Mouse (Mus musculus) olfactory bulb, adult 2 months (tissue): ENCODE data around the gene Agfg1. TPM values are rescaled to one million over a fixed set of nuclear protein-coding genes. Genes with fewer than 3 reads are reported as not detected.
"Not testable (repeated sequence)": the region's sequence is repeated elsewhere in the genome, so short reads cannot be mapped to it uniquely, and the experiment has no call there.

Source experiments
- H3K27ac ChIP-seq: fragments of 200-500 bp; 2 replicates; pipeline ENCODE4 v1.5.1; 2012; ENCODE audit warnings: low read depth, low read length; ENCODE audit not compliant: insufficient read depth
- H3K4me1 ChIP-seq: fragments of 200-500 bp; 2 replicates; pipeline ENCODE4 v1.6.1; 2012; ENCODE audit warnings: low read length; ENCODE audit not compliant: control insufficient read depth, insufficient read depth
- H3K4me3 ChIP-seq: fragments of 200-500 bp; 2 replicates; pipeline ENCODE4 v1.5.1; 2012; ENCODE audit warnings: mild to moderate bottlenecking, low read depth, low read length, moderate library complexity; ENCODE audit not compliant: insufficient read depth
- CTCF ChIP-seq: fragments of 200-500 bp; IDR thresholded peaks from 2 replicates; pipeline ENCODE4 v1.5.1; 2012; ENCODE audit warnings: low read depth, mild to moderate bottlenecking, low read length, moderate library complexity; ENCODE audit not compliant: insufficient read depth
- POLR2A ChIP-seq: fragments of 200-500 bp; IDR thresholded peaks from 2 replicates; pipeline ENCODE4 v1.6.1; 2012; ENCODE audit warnings: mild to moderate bottlenecking, low read depth, low read length, moderate library complexity; ENCODE audit not compliant: insufficient read depth
- WGBS: fragments of 180-500 bp; shearing (Covaris S2); methylation state at CpG from one replicate; pipeline ENCODE4 v1.1.7; 2018; 5-methylcytosine and 5-hydroxymethylcytosine counted together
- polyA plus RNA-seq: library from polyadenylated mRNA; stranded (reverse); fragments of >200 nt; gene quantifications from 2 replicates; pipeline ENCODE4 v1.2.4, GENCODE M21; 2012; ENCODE audit warnings: low replicate concordance; ENCODE audit not compliant: missing spikeins, insufficient read depth, insufficient read length

Agfg1 gene
- polyA plus RNA-seq, 1 experiment = 256 TPM

DNA sequence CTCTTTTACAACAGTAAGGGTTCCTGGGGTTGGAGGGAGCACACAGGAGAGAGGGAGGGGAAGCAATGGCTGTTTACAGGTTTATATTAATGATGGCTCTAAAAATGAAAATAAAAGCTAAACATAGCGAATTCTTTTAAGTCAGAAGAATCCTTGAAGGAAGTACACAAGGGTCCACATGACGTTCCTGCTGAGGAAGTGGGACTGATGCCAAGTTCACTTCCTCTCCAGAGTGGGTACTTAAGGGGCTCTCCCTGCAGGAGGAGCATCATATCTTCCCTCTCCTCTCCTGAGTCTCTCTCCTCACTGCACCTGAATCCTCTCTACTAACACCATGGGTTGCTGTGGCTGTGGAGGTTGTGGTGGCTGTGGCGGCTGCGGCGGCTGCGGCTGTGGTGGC is 85.4 kb downstream of the Agfg1 start, which contains the start of gene A030014E15Rik:
TSS of gene A030014E15Rik (plus strand) at position 268 of the 400 bp plus-strand sequence.
- 80% methylated on average over 6 of the region's 6 CpGs for WGBS
- no peak within 1 kb of the TSS for H3K27ac ChIP-seq
- no peak within 1 kb of the TSS for H3K4me3 ChIP-seq
- no peaks in the 10 kb centered on the region for H3K4me1 ChIP-seq
- TF ChIP-seq POLR2A (no peak), CTCF (no peak)

DNA sequence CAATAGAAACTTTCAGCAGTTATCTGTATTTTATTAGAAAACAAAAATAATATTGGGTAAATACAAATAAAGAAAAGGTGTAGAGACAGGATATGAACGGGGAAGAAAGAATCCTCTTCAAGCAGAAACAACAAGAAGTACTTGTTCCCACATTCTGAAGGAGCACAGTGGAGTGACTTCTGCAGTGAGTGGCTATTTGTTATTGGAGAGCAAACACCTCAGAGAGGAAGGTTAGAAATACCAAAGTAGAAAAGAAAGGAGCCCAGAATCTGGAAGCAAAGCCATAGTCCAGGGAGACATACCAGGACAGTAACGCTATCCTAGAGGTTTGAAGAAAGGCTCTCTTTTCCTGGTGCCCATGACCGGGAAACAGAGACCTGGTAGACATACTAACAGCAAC is 91.3 kb downstream of the Agfg1 start:
- 87% methylated on average over 3 of the region's 3 CpGs for WGBS
- not testable (repeated sequence) for H3K4me3 ChIP-seq, H3K27ac ChIP-seq, H3K4me1 ChIP-seq

DNA sequence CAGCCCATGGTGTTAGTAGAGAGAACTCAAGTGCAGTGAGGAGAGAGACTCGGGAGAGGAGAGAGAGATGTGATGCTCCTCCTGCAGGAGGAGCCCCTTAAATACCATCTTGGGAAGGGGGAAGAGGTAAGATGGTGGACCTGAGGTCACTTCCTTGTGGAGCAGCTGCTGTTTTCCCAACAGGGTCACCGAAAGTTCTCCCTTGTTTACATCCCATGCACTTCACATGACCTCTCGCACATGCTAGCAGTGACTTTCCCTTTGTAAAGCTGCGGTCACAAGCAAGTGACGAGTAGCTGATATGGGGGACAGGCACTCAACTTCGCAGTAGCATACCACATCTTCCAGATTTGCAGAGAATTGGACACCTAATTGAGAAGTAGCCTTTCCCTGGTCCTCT is 92.0 kb downstream of the Agfg1 start, which contains the start of gene Gm6217:
TSS of gene Gm6217 (minus strand) at position 74 of the 400 bp plus-strand sequence.
- not testable (repeated sequence) for H3K4me3 ChIP-seq, H3K27ac ChIP-seq, H3K4me1 ChIP-seq
- WGBS = no CpG with 5 or more reads among the region's 6 CpGs

DNA sequence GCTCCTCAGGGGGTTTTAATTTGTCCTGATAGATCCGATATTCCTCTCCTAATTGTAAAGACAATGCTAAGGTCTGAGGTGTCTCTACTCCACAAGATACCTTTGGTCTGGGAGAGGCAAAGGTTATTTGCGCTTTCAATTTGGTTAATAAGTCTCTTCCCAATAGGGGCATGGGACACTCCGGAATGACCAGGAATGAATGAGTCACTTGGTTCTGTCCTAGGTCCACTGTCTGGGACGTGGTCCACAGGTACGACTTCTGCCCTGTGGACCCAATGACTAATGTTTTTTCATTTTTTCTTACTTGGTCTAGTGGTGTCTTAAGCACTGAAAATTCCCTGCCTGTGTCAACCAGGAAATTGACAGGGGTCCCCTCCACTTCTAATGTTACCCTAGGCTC is 99.4 kb downstream of the Agfg1 start:
- no peak overlapping the region for H3K27ac ChIP-seq
- TF ChIP-seq CTCF (no peak), POLR2A (no peak)
- H3K4me1 ChIP-seq = no peaks in the 10 kb centered on the region
- H3K4me3 ChIP-seq = no peak overlapping the region
- WGBS = 95% methylated on average over 5 of the region's 5 CpGs

DNA sequence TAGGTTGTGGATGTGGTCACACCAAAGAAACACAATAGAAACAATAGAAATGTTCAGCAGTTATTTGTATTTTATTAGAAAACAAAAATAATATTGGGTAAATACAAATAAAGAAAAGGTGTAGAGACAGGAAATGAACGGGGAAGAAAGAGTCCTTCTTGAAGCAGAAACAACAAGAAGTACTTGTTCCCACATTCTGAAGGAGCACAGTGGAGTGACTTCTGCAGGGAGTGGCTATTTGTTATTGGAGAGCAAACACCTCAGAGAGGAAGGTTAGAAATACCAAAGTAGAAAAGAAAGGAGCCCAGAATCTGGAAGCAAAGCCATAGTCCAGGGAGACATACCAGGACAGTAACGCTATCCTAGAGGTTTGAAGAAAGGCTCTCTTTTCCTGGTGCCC is 103.2 kb downstream of the Agfg1 start:
- 93% methylated on average over 2 of the region's 2 CpGs for WGBS
- not testable (repeated sequence) for H3K4me3 ChIP-seq, H3K4me1 ChIP-seq, H3K27ac ChIP-seq

DNA sequence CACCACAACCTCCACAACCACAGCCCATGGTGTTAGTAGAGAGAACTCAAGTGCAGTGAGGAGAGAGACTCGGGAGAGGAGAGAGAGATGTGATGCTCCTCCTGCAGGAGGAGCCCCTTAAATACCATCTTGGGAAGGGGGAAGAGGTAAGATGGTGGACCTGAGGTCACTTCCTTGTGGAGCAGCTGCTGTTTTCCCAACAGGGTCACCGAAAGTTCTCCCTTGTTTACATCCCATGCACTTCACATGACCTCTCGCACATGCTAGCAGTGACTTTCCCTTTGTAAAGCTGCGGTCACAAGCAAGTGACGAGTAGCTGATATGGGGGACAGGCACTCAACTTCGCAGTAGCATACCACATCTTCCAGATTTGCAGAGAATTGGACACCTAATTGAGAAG is 104.0 kb downstream of the Agfg1 start, which contains the start of gene A030003K21Rik:
TSS of gene A030003K21Rik (minus strand) at position 94 of the 400 bp plus-strand sequence.
- not testable (repeated sequence) for H3K27ac ChIP-seq, H3K4me1 ChIP-seq, H3K4me3 ChIP-seq
- WGBS = no CpG with 5 or more reads among the region's 6 CpGs

DNA sequence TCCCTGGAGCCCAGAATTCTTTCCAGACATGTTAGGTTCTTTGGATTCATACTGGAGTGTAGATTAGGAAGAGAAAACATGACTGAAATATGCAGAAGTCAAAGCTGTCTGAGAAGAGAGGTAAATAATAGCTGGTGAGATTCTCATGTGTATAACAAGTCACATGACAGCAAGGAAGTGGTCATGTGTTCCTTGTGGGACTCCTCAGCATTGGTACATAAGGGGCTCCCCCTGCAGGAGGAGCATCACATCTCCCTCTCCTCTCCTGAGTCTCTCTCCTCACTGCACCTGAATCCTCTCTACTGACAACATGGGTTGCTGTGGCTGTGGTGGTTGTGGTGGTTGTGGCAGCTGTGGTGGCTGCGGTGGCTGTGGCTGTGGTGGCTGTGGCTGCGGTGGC is 106.7 kb downstream of the Agfg1 start:
- H3K4me1 ChIP-seq, H3K27ac ChIP-seq, H3K4me3 ChIP-seq: not testable (repeated sequence)
- WGBS = 90% methylated on average over 2 of the region's 2 CpGs

DNA sequence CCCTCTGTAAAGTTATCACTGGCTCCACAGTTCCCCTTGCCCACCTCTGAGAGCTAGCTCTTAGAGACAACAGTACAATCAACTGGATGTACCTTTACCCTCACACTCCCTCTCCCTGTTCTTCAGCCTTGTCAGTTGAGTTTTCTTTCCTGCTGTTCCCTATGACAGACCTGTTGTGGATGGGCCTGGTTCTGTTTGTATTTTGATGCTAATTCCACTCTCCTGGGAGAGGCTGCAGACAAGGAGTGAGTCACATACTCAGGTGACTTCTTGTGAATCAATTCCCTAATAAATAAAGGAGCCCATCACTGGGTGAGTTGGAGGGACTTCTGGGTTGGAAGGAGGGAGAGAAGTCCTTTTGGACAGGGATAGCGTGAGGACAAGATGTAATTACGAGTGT is 109.3 kb downstream of the Agfg1 start:
- WGBS = 88% methylated on average over 2 of the region's 2 CpGs

More for the DNA sequence above, 109.3 kb downstream of the Agfg1 start:
- H3K4me3 ChIP-seq = no peak overlapping the region
- TF ChIP-seq POLR2A (no peak), CTCF (no peak)
- no peaks in the 10 kb centered on the region for H3K4me1 ChIP-seq
- H3K27ac ChIP-seq = no peak overlapping the region

Other genes with a start within 250 kb of the Agfg1 start
- gene Mff, start 114.6 kb upstream of the Agfg1 start, polyA plus RNA-seq = not detected in 2 replicates
- gene Tm4sf20, start 71.0 kb upstream of the Agfg1 start, polyA plus RNA-seq = not detected in 2 replicates
- gene Gm47791, start 68.2 kb upstream of the Agfg1 start, polyA plus RNA-seq = not detected in 2 replicates
- not detected in 2 replicates for gene A030005L19Rik, start 73.8 kb downstream of the Agfg1 start, polyA plus RNA-seq
- not detected in 2 replicates for gene A030014E15Rik, start 85.4 kb downstream of the Agfg1 start, polyA plus RNA-seq
- gene Gm6217, start 91.9 kb downstream of the Agfg1 start, polyA plus RNA-seq = not detected in 2 replicates
- gene A030003K21Rik, start 103.9 kb downstream of the Agfg1 start, polyA plus RNA-seq = not detected in 2 replicates
- not detected in 2 replicates for gene Gm7544, start 116.5 kb downstream of the Agfg1 start, polyA plus RNA-seq
- gene Gm47955, start 120.8 kb downstream of the Agfg1 start, polyA plus RNA-seq = not detected in 2 replicates
- gene Gm47959, start 161.1 kb downstream of the Agfg1 start, polyA plus RNA-seq = not detected in 2 replicates
- gene Slc19a3, start 199.0 kb downstream of the Agfg1 start, polyA plus RNA-seq = not detected in 2 replicates
- gene Krtap28-10, start 203.0 kb downstream of the Agfg1 start, polyA plus RNA-seq = not detected in 2 replicates
- gene Gm47969, start 205.4 kb downstream of the Agfg1 start, polyA plus RNA-seq = not detected in 2 replicates
- not detected in 2 replicates for gene A030005K14Rik, start 219.9 kb downstream of the Agfg1 start, polyA plus RNA-seq
- gene Krtap28-13, start 221.4 kb downstream of the Agfg1 start, polyA plus RNA-seq = not detected in 2 replicates